Mouse (Mus musculus) stomach, embryonic 15.5 days (tissue): Measurements from ENCODE around the gene Kras. TPM values are rescaled to one million over a fixed set of nuclear protein-coding genes. Genes with fewer than 3 reads are reported as not detected.

Source experiments
- ATAC-seq: fragments of 200-750 bp; cut with Nextera tagmentation; 2 replicates; pipeline ENCODE4 v1.8.0; 2017; ENCODE audit warnings: low read depth, moderate number of reproducible peaks, moderate TSS enrichment; ENCODE audit not compliant: insufficient read depth, low FRiP score
- H3K27ac ChIP-seq: fragments of 300-500 bp; sonication (generic); 2 replicates; pipeline ENCODE4 v1.5.1; 2015; ENCODE audit warnings: mild to moderate bottlenecking, inconsistent platforms
- H3K27me3 ChIP-seq: fragments of 300-500 bp; sonication (generic); replicated peaks from 2 replicates; pipeline ENCODE4 v1.6.1; 2015; ENCODE audit warnings: inconsistent platforms
- H3K36me3 ChIP-seq: fragments of 300-500 bp; sonication (generic); 2 replicates; pipeline ENCODE4 v1.6.1; 2015; ENCODE audit warnings: inconsistent platforms
- H3K4me1 ChIP-seq: fragments of 300-500 bp; sonication (generic); 2 replicates; pipeline ENCODE4 v1.6.1; 2015; ENCODE audit warnings: inconsistent platforms
- H3K4me2 ChIP-seq: fragments of 300-500 bp; sonication (generic); 2 replicates; pipeline ENCODE4 v1.6.1; 2015; ENCODE audit warnings: mild to moderate bottlenecking, inconsistent platforms
- H3K4me3 ChIP-seq: fragments of 300-500 bp; sonication (generic); replicated peaks from 2 replicates; pipeline ENCODE4 v1.5.1; 2015; ENCODE audit warnings: inconsistent platforms
- H3K9ac ChIP-seq: fragments of 300-500 bp; sonication (generic); 2 replicates; pipeline ENCODE4 v1.6.1; 2015; ENCODE audit warnings: inconsistent platforms
- H3K9me3 ChIP-seq: fragments of 300-500 bp; sonication (generic); 2 replicates; pipeline ENCODE4 v1.6.1; 2016; ENCODE audit warnings: inconsistent platforms
- WGBS: fragments of 180-500 bp; shearing (Covaris S2); methylation state at CpG from one replicate; pipeline ENCODE4 v1.1.7; 2015; 5-methylcytosine and 5-hydroxymethylcytosine counted together
- polyA plus RNA-seq: library from polyadenylated mRNA; unstranded; fragments of >200 nt; fragmentation: Nextera tagmentation; extraction: Ambion mirVana; gene quantifications from 2 replicates; pipeline ENCODE4 v1.2.1, GENCODE M21; 2015

Kras gene
- polyA plus RNA-seq, 1 experiment from 2014 or later: 66.8 TPM

- ATAC-seq: no peak
- 73% methylated on average over 12 of the region's 12 CpGs for WGBS
Measured at GRCm38 (mm10) chr6:145273971-145274620, 24.1 kb upstream of the Kras start.

GRCm38 (mm10) chr6:145272142-145272937, 22.3 kb upstream of the Kras start:
- Histone ChIP-seq H3K4me1 (peaks cover 6% of the 10 kb centered on the region), H3K4me3 (no peak overlapping the region), H3K36me3 (no peaks in the 10 kb centered on the region), H3K4me2 (no peak overlapping the region), H3K9ac (no peak overlapping the region), H3K27ac (no peak overlapping the region), H3K9me3 (no peaks in the 10 kb centered on the region), H3K27me3 (no peaks in the 10 kb centered on the region)
- no peak for ATAC-seq
- WGBS: 78% methylated on average over 10 of the region's 10 CpGs

More at GRCm38 (mm10) chr6:145273971-145274620, 24.1 kb upstream of the Kras start:
- no peak overlapping the region for H3K27ac ChIP-seq
- peaks cover 6% of the 10 kb centered on the region for H3K4me1 ChIP-seq
- H3K36me3 ChIP-seq: no peaks in the 10 kb centered on the region
- H3K27me3 ChIP-seq: no peaks in the 10 kb centered on the region
- no peak overlapping the region for H3K4me3 ChIP-seq
- H3K9me3 ChIP-seq: no peaks in the 10 kb centered on the region
- no peak overlapping the region for H3K4me2 ChIP-seq
- H3K9ac ChIP-seq: no peak overlapping the region

- WGBS: 86% methylated on average over 4 of the region's 4 CpGs
- Histone ChIP-seq H3K27me3 (no peaks in the 10 kb centered on the region), H3K36me3 (no peaks in the 10 kb centered on the region), H3K4me3 (no peak overlapping the region), H3K9ac (no peak overlapping the region), H3K9me3 (no peaks in the 10 kb centered on the region), H3K27ac (no peak overlapping the region), H3K4me2 (no peak overlapping the region), H3K4me1 (no peaks in the 10 kb centered on the region)
- ATAC-seq: no peak
Measured at GRCm38 (mm10) chr6:145269313-145269845, 19.3 kb upstream of the Kras start.

- H3K27ac ChIP-seq: no peak overlapping the region
- H3K36me3 ChIP-seq: no peaks in the 10 kb centered on the region
- no peak overlapping the region for H3K4me3 ChIP-seq
- no peak for ATAC-seq
- no peaks in the 10 kb centered on the region for H3K9me3 ChIP-seq
- no peak overlapping the region for H3K4me2 ChIP-seq
- WGBS: 65% methylated on average over 6 of the region's 6 CpGs
- H3K9ac ChIP-seq: no peak overlapping the region
- no peaks in the 10 kb centered on the region for H3K4me1 ChIP-seq
- H3K27me3 ChIP-seq: no peaks in the 10 kb centered on the region
Measured at GRCm38 (mm10) chr6:145267692-145268091, 17.7 kb upstream of the Kras start.

GRCm38 (mm10) chr6:145262314-145262713, 12.3 kb upstream of the Kras start:
- 84% methylated on average over 7 of the region's 7 CpGs for WGBS
- H3K4me1 ChIP-seq: no peaks in the 10 kb centered on the region
- no peak for ATAC-seq
- no peaks in the 10 kb centered on the region for H3K27me3 ChIP-seq
- H3K36me3 ChIP-seq: no peaks in the 10 kb centered on the region
- no peak overlapping the region for H3K4me3 ChIP-seq
- no peak overlapping the region for H3K27ac ChIP-seq
- H3K4me2 ChIP-seq: no peak overlapping the region
- H3K9me3 ChIP-seq: no peaks in the 10 kb centered on the region
- no peak overlapping the region for H3K9ac ChIP-seq

- no peak for ATAC-seq
- Histone ChIP-seq H3K4me3 (no peak overlapping the region), H3K36me3 (no peaks in the 10 kb centered on the region), H3K27ac (peak overlapping the region; percentile 68; the same call in 1 of the 2 replicates), H3K4me2 (no peak overlapping the region), H3K27me3 (no peaks in the 10 kb centered on the region), H3K4me1 (no peaks in the 10 kb centered on the region; the same call in 1 of the 2 replicates), H3K9ac (no peak overlapping the region), H3K9me3 (no peaks in the 10 kb centered on the region)
- 25% methylated on average over 2 of the region's 2 CpGs for WGBS
Measured at GRCm38 (mm10) chr6:145256701-145257073, 6.6 kb upstream of the Kras start.

GRCm38 (mm10) chr6:145255952-145256700, 6.1 kb upstream of the Kras start:
- Histone ChIP-seq H3K4me1 (peaks cover 2% of the 10 kb centered on the region; the same call in 1 of the 2 replicates), H3K4me3 (no peak overlapping the region), H3K36me3 (no peaks in the 10 kb centered on the region), H3K4me2 (no peak overlapping the region), H3K27ac (peak overlapping the region; percentile 68; the same call in 1 of the 2 replicates), H3K27me3 (no peaks in the 10 kb centered on the region), H3K9me3 (no peaks in the 10 kb centered on the region), H3K9ac (no peak overlapping the region)
- ATAC-seq: peak; percentile 90
- WGBS: 62% methylated on average over 13 of the region's 13 CpGs

GRCm38 (mm10) chr6:145250820-145251219, 781 bp upstream of the Kras start:
- Histone ChIP-seq H3K4me3 (peak overlapping the region; percentile 92), H3K9ac (0 out of 2 replicates have a peak overlapping the region, but pooled peaks have one; percentile 37), H3K4me2 (peak overlapping the region; percentile 86), H3K27me3 (no peaks in the 10 kb centered on the region), H3K27ac (peak overlapping the region; percentile 74), H3K36me3 (no peaks in the 10 kb centered on the region), H3K9me3 (no peaks in the 10 kb centered on the region), H3K4me1 (peaks cover 7% of the 10 kb centered on the region; the same call in 1 of the 2 replicates)
- WGBS: 12% methylated on average over 16 of the region's 16 CpGs
- no peak; the same call in 1 of the 2 replicates for ATAC-seq

- under 1% methylated on average over 78 of the region's 124 CpGs for WGBS
- no peaks in the 10 kb centered on the region for H3K27me3 ChIP-seq
Measured at GRCm38 (mm10) chr6:145249291-145250184, 501 bp downstream of the Kras start.

GRCm38 (mm10) chr6:145247886-145248285, 2.2 kb downstream of the Kras start:
- no peaks in the 10 kb centered on the region for H3K9me3 ChIP-seq
- H3K27me3 ChIP-seq: no peaks in the 10 kb centered on the region
- no peaks in the 10 kb centered on the region for H3K36me3 ChIP-seq
- peak overlapping the region; percentile 24; the same call in 1 of the 2 replicates for H3K4me2 ChIP-seq
- H3K9ac ChIP-seq: no peak overlapping the region
- peaks cover 7% of the 10 kb centered on the region; the same call in 1 of the 2 replicates for H3K4me1 ChIP-seq
- H3K27ac ChIP-seq: no peak overlapping the region
- H3K4me3 ChIP-seq: no peak overlapping the region
- no peak for ATAC-seq
- 67% methylated on average over 3 of the region's 3 CpGs for WGBS

More at GRCm38 (mm10) chr6:145249291-145250184, 501 bp downstream of the Kras start:
- H3K4me3 ChIP-seq: peak overlapping the region; percentile 92
- peak; percentile 59 for ATAC-seq
- H3K36me3 ChIP-seq: no peaks in the 10 kb centered on the region
- H3K4me2 ChIP-seq: peak overlapping the region; percentile 75
- H3K27ac ChIP-seq: peak overlapping the region; percentile 82
- peaks cover 7% of the 10 kb centered on the region; the same call in 1 of the 2 replicates for H3K4me1 ChIP-seq
- no peaks in the 10 kb centered on the region for H3K9me3 ChIP-seq
- H3K9ac ChIP-seq: peak overlapping the region; percentile 96

- no peaks in the 10 kb centered on the region for H3K36me3 ChIP-seq
- no peaks in the 10 kb centered on the region for H3K27me3 ChIP-seq
- no peaks in the 10 kb centered on the region for H3K9me3 ChIP-seq
- H3K9ac ChIP-seq: no peak overlapping the region
- H3K4me3 ChIP-seq: no peak overlapping the region
- 80% methylated on average over 5 of the region's 5 CpGs for WGBS
- H3K4me1 ChIP-seq: peaks cover 7% of the 10 kb centered on the region; the same call in 1 of the 2 replicates
- no peak for ATAC-seq
- no peak overlapping the region for H3K27ac ChIP-seq
- H3K4me2 ChIP-seq: no peak overlapping the region
Measured at GRCm38 (mm10) chr6:145246841-145247240, 3.2 kb downstream of the Kras start.
